Mouse (Mus musculus) ES-Bruce4 (cell line): ENCODE results near the gene Sp3. TPM values are rescaled to one million over a fixed set of nuclear protein-coding genes. Genes with fewer than 3 reads are reported as not detected.

Experiments
- H3K27ac ChIP-seq: 2 replicates; pipeline ENCODE4 v1.5.1; 2012; ENCODE audit warnings: low read length, inconsistent platforms; ENCODE audit not compliant: insufficient read depth
- H3K27me3 ChIP-seq: 2 replicates; pipeline ENCODE4 v1.6.1; 2012; ENCODE audit warnings: mild to moderate bottlenecking, low read length, inconsistent platforms; ENCODE audit not compliant: control insufficient read depth, poor library complexity, insufficient read depth, severe bottlenecking
- H3K36me3 ChIP-seq: 2 replicates; pipeline ENCODE4 v1.6.1; 2012; ENCODE audit warnings: inconsistent platforms, mild to moderate bottlenecking, low read length, moderate library complexity; ENCODE audit not compliant: control insufficient read depth, poor library complexity, insufficient read depth, severe bottlenecking
- H3K4me1 ChIP-seq: one replicate; pipeline ENCODE4 v1.8.1; 2011; ENCODE audit warnings: low read length; ENCODE audit not compliant: control insufficient read depth, insufficient read depth
- H3K4me3 ChIP-seq: 2 replicates; pipeline ENCODE4 v1.5.1; 2011; ENCODE audit warnings: low read depth, mild to moderate bottlenecking, low read length
- H3K9ac ChIP-seq: 2 replicates; pipeline ENCODE4 v1.6.1; 2012; ENCODE audit warnings: low read depth, mild to moderate bottlenecking, inconsistent platforms; ENCODE audit not compliant: poor library complexity, severe bottlenecking
- H3K9me3 ChIP-seq: replicated peaks from 2 replicates; pipeline ENCODE4 v1.6.1; 2012; ENCODE audit warnings: mild to moderate bottlenecking, low read length, inconsistent platforms; ENCODE audit not compliant: control insufficient read depth, poor library complexity, insufficient read depth, severe bottlenecking
- CTCF ChIP-seq: IDR thresholded peaks from one replicate; pipeline ENCODE4 v1.8.1; 2011; ENCODE audit warnings: low read depth, low read length
- EP300 ChIP-seq: IDR thresholded peaks from 2 replicates; pipeline ENCODE4 v1.6.1; 2011; ENCODE audit warnings: low read depth, low read length; ENCODE audit not compliant: insufficient read depth
- POLR2A ChIP-seq: IDR thresholded peaks from one replicate; pipeline ENCODE4 v1.8.1; 2011; ENCODE audit warnings: low read length; ENCODE audit not compliant: insufficient read depth
- polyA plus RNA-seq: library from polyadenylated mRNA; stranded (reverse); fragments of >200 nt; gene quantifications from 2 replicates; pipeline ENCODE4 v1.2.4, GENCODE M21; 2011; ENCODE audit warnings: low read depth; ENCODE audit not compliant: missing spikeins, insufficient read depth, insufficient read length

The Sp3 gene
- polyA plus RNA-seq, 1 experiment: 102 TPM

DNA sequence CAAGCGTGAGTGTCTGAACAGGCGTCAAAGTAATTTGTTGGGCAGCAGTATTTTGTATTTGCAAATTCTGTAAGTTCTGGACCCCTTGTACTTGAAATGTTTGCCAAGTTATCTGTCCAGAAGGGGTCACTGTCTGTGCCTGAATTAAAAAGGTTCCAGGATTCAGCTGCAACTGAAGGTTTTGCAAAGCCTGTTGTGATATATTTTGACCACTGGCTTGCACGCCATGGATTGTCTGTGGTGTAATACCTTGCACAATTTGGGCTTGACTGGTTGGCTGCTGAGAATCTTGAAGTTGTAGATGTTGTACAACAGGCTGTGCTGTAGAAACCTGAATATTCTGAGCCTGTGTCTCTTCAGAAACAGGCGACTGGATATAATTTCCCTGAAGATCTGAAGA is 9.9 kb downstream of the Sp3 start:
- Histone ChIP-seq H3K27ac (no peak overlapping the region), H3K4me3 (no peak overlapping the region), H3K9ac (no peak overlapping the region), H3K9me3 (no peaks in the 10 kb centered on the region), H3K27me3 (no peaks in the 10 kb centered on the region), H3K36me3 (peaks cover 39% of the 10 kb centered on the region), H3K4me1 (peaks cover 1% of the 10 kb centered on the region)
- no peak for TF ChIP-seq CTCF
- TF ChIP-seq EP300: no peak
- TF ChIP-seq POLR2A: no peak

DNA sequence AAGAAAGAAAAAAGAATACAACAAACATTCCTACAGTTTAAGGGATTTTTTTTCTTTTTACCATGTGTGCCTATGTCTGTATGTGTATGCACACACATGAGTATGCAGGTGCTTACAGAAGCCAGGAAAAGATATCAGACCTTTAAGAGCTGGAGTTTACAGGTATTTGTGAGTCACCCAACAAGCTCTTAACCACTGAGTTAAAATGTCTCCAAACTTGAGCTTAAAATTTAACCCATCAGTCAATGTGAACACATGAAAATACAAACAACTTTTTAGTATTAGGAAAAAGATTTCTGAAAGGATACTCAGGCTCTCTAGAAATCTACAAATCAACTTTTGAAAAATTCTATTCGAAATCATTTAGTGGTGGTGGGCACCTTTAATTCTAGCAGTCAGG is 11.7 kb downstream of the Sp3 start:
- no peak for TF ChIP-seq POLR2A
- no peak for TF ChIP-seq CTCF
- TF ChIP-seq EP300: no peak
- Histone ChIP-seq H3K9ac (no peak overlapping the region), H3K27me3 (no peaks in the 10 kb centered on the region), H3K4me3 (no peak overlapping the region), H3K36me3 (peaks cover 40% of the 10 kb centered on the region), H3K27ac (no peak overlapping the region), H3K9me3 (no peaks in the 10 kb centered on the region), H3K4me1 (peaks cover 1% of the 10 kb centered on the region)

DNA sequence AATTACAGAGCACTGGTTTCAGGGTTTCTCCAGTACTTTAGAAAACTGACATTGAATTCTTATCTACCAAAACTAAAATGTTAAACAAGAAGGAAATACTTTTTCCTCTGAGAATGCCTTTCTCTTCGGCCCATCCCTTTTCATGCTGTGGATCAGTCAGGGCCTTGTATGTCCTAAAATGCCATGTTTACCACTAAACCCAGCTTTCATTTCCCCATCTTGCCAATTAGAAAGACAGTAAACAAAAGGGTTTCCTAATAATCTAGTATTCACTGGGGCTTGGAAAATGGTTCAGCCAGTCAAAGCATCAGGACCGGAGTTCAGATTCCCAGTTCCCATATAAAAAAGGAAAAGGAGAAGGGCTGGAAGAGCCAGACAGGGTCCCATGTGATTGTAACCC is 14.8 kb downstream of the Sp3 start:
- no peaks in the 10 kb centered on the region for H3K27me3 ChIP-seq
- no peak for TF ChIP-seq EP300
- no peak for TF ChIP-seq CTCF
- no peak overlapping the region for H3K9ac ChIP-seq
- H3K27ac ChIP-seq: peak overlapping the region; percentile 44; the same call in 1 of the 2 replicates
- no peaks in the 10 kb centered on the region for H3K9me3 ChIP-seq
- peaks cover 24% of the 10 kb centered on the region for H3K36me3 ChIP-seq
- peaks cover 1% of the 10 kb centered on the region for H3K4me1 ChIP-seq
- no peak overlapping the region for H3K4me3 ChIP-seq

DNA sequence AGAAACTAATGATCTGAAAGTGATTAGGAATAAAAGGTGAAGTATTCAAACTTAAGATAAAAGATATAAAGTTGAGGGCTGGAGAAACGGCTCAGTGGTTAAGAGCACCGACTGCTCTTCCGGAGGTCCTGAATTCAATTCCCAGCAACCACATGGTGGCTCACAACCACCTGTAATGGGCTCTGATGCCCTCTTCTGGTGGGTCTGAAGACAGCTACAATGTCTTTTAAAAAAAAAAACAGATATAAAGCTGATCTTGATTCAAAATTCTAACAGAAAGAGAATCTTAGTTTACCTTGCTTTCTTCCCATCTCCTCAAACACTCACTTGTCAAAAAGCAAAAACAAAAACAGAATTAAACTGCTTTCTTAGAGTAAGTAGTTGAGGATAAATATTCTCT is 23.8 kb downstream of the Sp3 start:
- Histone ChIP-seq H3K27ac (no peak overlapping the region), H3K36me3 (peaks cover 14% of the 10 kb centered on the region), H3K27me3 (no peaks in the 10 kb centered on the region), H3K9ac (no peak overlapping the region), H3K4me1 (no peaks in the 10 kb centered on the region), H3K4me3 (no peak overlapping the region), H3K9me3 (no peaks in the 10 kb centered on the region)
- TF ChIP-seq CTCF (peak; percentile 22), EP300 (no peak)

DNA sequence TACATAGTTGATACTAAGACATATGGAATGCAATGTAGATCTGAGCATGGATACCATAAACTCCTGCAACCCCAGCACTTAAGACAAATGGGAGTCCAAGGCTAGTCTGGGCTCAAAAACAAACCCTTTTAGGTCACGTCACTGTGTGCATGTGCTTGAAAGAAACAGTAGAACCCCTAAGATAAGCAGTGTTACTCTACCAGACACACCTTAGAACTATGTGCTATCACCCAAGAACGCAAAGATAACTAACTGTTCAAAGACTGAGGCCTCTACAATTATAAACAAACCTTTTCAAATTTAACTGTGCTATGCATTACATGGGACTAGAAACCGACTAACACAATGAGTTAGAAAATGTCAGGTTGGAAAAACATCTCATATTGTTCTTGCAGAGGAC is 27.3 kb downstream of the Sp3 start:
- Histone ChIP-seq H3K4me1 (no peaks in the 10 kb centered on the region), H3K27ac (peak overlapping the region; percentile 56), H3K9ac (no peak overlapping the region), H3K36me3 (peaks cover 15% of the 10 kb centered on the region; the same call in 1 of the 2 replicates), H3K9me3 (no peaks in the 10 kb centered on the region), H3K27me3 (no peaks in the 10 kb centered on the region), H3K4me3 (no peak overlapping the region)
- TF ChIP-seq EP300 (no peak), POLR2A (no peak)

DNA sequence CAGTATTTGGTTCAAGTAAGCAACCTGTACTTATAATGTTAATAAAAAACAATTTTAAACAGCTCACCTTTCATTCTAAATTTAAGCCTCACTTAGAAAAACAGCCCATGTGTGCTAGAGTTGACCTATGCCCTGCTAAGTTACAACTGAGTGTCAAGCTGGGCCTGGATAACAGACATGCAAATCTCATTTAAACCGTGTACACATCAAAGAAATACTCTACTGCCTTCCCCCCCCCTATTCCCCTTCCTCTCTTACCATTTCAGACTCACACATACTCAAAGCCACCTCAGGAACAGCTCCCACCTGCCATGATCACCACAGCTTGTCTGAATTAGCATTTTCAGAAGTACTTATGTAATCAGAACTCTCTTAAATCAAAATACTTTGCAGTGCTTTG is 44.3 kb downstream of the Sp3 start:
- peaks cover 15% of the 10 kb centered on the region for H3K36me3 ChIP-seq
- no peaks in the 10 kb centered on the region for H3K4me1 ChIP-seq
- H3K4me3 ChIP-seq: no peak overlapping the region
- no peaks in the 10 kb centered on the region for H3K27me3 ChIP-seq
- no peak overlapping the region for H3K27ac ChIP-seq
- H3K9me3 ChIP-seq: no peaks in the 10 kb centered on the region
- no peak overlapping the region for H3K9ac ChIP-seq
- TF ChIP-seq EP300 (no peak), CTCF (no peak), POLR2A (no peak)

DNA sequence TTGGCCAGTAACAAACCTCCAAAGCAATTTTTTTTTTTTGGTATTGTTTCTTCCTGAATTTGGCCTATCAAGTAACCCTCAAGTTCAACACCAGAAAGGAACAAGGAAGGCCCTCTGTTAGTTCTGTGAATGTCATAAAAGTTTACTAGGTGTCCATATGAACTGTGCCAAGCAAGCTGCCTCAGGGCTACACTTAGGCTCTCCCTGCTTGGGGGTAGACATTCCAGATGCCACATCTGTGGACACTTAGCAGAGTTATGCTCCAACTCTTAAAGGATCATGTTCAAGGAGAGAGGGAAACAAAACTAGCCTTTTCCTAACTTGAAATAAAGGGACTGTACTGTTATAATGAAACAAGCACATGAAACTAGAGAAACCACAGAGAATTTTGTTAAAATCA is 48.1 kb downstream of the Sp3 start:
- Histone ChIP-seq H3K36me3 (no peaks in the 10 kb centered on the region), H3K4me1 (no peaks in the 10 kb centered on the region), H3K4me3 (no peak overlapping the region), H3K27ac (no peak overlapping the region), H3K9me3 (no peaks in the 10 kb centered on the region), H3K9ac (no peak overlapping the region), H3K27me3 (no peaks in the 10 kb centered on the region)
- TF ChIP-seq POLR2A: no peak
- TF ChIP-seq EP300: no peak
- no peak for TF ChIP-seq CTCF
